Mouse (Mus musculus) liver, embryonic 11.5 days (tissue): ENCODE measurements around the gene Tspo2. TPM values are rescaled to one million over a fixed set of nuclear protein-coding genes. Genes with fewer than 3 reads are reported as not detected.

Experiments
- ATAC-seq: fragments of 200-750 bp; cut with Nextera tagmentation; replicated peaks from 2 replicates; pipeline ENCODE4 v1.8.0; 2017; ENCODE audit warnings: moderate number of reproducible peaks, mild to moderate bottlenecking, moderate TSS enrichment, moderate library complexity; ENCODE audit not compliant: low FRiP score
- DNase-seq: peaks from one replicate; pipeline ENCODE4 v3.0.0-alpha.2; 2017; ENCODE audit warnings: low spot score
- H3K27ac ChIP-seq: fragments of 300-500 bp; sonication (generic); 2 replicates; pipeline ENCODE4 v1.5.1; 2014; ENCODE audit warnings: mild to moderate bottlenecking, low read depth, low read length, control low read depth
- H3K27me3 ChIP-seq: fragments of 300-500 bp; sonication (generic); replicated peaks from 2 replicates; pipeline ENCODE4 v1.6.1; 2014; ENCODE audit warnings: low read length, mixed read lengths; ENCODE audit not compliant: control insufficient read depth, insufficient read depth
- H3K36me3 ChIP-seq: fragments of 300-500 bp; sonication (generic); 2 replicates; pipeline ENCODE4 v1.6.1; 2014; ENCODE audit warnings: mild to moderate bottlenecking, low read length, moderate library complexity, mixed read lengths; ENCODE audit not compliant: control insufficient read depth, insufficient read depth
- H3K4me1 ChIP-seq: fragments of 300-500 bp; sonication (generic); replicated peaks from 2 replicates; pipeline ENCODE4 v1.6.1; 2014; ENCODE audit warnings: low read length, mixed read lengths; ENCODE audit not compliant: control insufficient read depth, insufficient read depth
- H3K4me2 ChIP-seq: fragments of 300-500 bp; sonication (generic); 2 replicates; pipeline ENCODE4 v1.6.1; 2014; ENCODE audit warnings: mild to moderate bottlenecking, control low read depth, moderate library complexity
- H3K4me3 ChIP-seq: fragments of 300-500 bp; sonication (generic); 2 replicates; pipeline ENCODE4 v1.5.1; 2014; ENCODE audit warnings: low read depth, low read length, control low read depth
- H3K9ac ChIP-seq: fragments of 300-500 bp; sonication (generic); 2 replicates; pipeline ENCODE4 v1.6.1; 2014; ENCODE audit warnings: low read depth, low read length, control low read depth
- H3K9me3 ChIP-seq: fragments of 300-500 bp; sonication (generic); 2 replicates; pipeline ENCODE4 v1.6.1; 2016; ENCODE audit warnings: low read length, inconsistent platforms, mixed read lengths; ENCODE audit not compliant: control insufficient read depth
- WGBS: fragments of 180-500 bp; shearing (Covaris S2); extraction: QIAGEN DNeasy Blood & Tissue Kit; methylation state at CpG from one replicate; pipeline ENCODE4 v1.1.7; 2014; 5-methylcytosine and 5-hydroxymethylcytosine counted together
- polyA plus RNA-seq: library from polyadenylated mRNA; unstranded; fragments of >200 nt; fragmentation: Nextera tagmentation; extraction: Ambion mirVana; gene quantifications from 2 replicates; pipeline ENCODE4 v1.2.1, GENCODE M21; 2014

The Tspo2 gene
- 68.1 and 68.7 TPM in 2 replicates for polyA plus RNA-seq

GRCm38 (mm10) chr17:48451353-48451675 lies at the start of gene Tspo2:
Gene Tspo2, minus strand, starts transcription at chr17:48451522.
- ATAC-seq (peak; percentile 76), DNase-seq (no peak)
- Histone ChIP-seq H3K9ac (peak within 1 kb of the TSS; percentile 76), H3K36me3 (no peaks in the 10 kb centered on the region), H3K27ac (peak within 1 kb of the TSS; percentile 93), H3K27me3 (no peaks in the 10 kb centered on the region), H3K4me3 (peak within 1 kb of the TSS; percentile 57), H3K4me2 (peak within 1 kb of the TSS; percentile 61), H3K4me1 (peaks cover 36% of the 10 kb centered on the region), H3K9me3 (no peaks in the 10 kb centered on the region)
- 31% methylated on average over 7 of the region's 7 CpGs for WGBS

- Histone ChIP-seq H3K9me3 (no peaks in the 10 kb centered on the region), H3K4me1 (no peaks in the 10 kb centered on the region), H3K4me3 (no peak overlapping the region), H3K27ac (no peak overlapping the region), H3K4me2 (no peak overlapping the region), H3K9ac (no peak overlapping the region), H3K27me3 (no peaks in the 10 kb centered on the region), H3K36me3 (no peaks in the 10 kb centered on the region)
- 84% methylated on average over 7 of the region's 7 CpGs for WGBS
- ATAC-seq: no peak
- DNase-seq: no peak
These were observed 49.6 kb upstream of the Tspo2 start for GRCm38 (mm10) chr17:48500846-48501445.

DNA sequence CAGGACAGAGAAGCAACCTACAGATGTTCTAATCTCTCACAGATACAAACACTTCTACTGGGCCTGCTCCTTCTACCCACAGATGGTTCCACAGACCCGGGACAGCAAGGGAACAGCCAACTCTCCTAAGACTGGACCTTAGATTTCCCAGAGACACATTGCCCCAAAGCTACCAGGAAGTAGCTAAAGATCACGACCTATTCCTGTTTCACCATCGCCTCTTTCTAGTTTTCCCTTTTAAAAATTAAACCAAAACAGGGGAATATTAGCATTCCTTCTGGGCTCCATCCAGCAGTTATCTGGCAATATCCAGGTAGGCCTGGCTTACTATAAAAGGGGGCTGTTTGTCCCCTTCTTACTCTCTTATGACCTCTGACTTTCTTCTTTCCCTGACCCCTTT lies 46.7 kb upstream of the Tspo2 start:
- Histone ChIP-seq H3K9ac (no peak overlapping the region), H3K27ac (no peak overlapping the region), H3K4me1 (no peaks in the 10 kb centered on the region), H3K4me2 (no peak overlapping the region), H3K27me3 (no peaks in the 10 kb centered on the region), H3K36me3 (no peaks in the 10 kb centered on the region), H3K4me3 (no peak overlapping the region), H3K9me3 (no peaks in the 10 kb centered on the region)
- WGBS: 73% methylated on average over 3 of the region's 3 CpGs
- ATAC-seq (no peak), DNase-seq (no peak)

DNA sequence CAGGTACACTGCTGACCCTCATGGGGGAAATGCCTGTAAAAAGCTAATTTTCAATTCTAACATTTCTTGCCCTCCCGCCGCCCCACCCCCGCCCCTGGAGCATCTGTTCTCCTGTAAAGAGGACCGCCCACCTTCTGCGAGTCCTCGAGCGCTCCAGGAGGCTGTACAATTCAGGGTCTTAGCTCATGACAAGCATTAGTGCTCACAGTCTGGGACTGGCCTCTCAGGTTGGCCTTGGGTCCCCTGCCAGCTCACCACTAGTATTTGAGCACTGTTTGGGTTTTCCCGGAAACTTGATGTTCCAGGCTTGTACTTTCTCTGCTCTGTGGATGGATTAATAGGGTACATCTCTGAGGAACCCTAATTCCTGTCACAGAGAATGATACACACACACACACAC lies 42.7 kb upstream of the Tspo2 start:
- ATAC-seq (no peak), DNase-seq (no peak)
- Histone ChIP-seq H3K36me3 (no peaks in the 10 kb centered on the region), H3K27me3 (no peaks in the 10 kb centered on the region), H3K9me3 (no peaks in the 10 kb centered on the region), H3K4me3 (no peak overlapping the region), H3K4me2 (no peak overlapping the region), H3K27ac (no peak overlapping the region), H3K9ac (no peak overlapping the region), H3K4me1 (no peaks in the 10 kb centered on the region)
- 71% methylated on average over 8 of the region's 8 CpGs for WGBS

- H3K27me3 ChIP-seq: no peaks in the 10 kb centered on the region
- H3K9me3 ChIP-seq: no peaks in the 10 kb centered on the region
- H3K9ac ChIP-seq: no peak overlapping the region
- no peak overlapping the region for H3K4me2 ChIP-seq
- H3K4me1 ChIP-seq: no peaks in the 10 kb centered on the region
- DNase-seq: no peak
- H3K4me3 ChIP-seq: no peak overlapping the region
- no peaks in the 10 kb centered on the region for H3K36me3 ChIP-seq
- no peak for ATAC-seq
- 57% methylated on average over 7 of the region's 7 CpGs for WGBS
- no peak overlapping the region for H3K27ac ChIP-seq
These were observed 42.3 kb upstream of the Tspo2 start for GRCm38 (mm10) chr17:48493582-48493981.

- WGBS: 88% methylated on average over 8 of the region's 8 CpGs
- no peak overlapping the region for H3K4me2 ChIP-seq
- no peak for DNase-seq
These were observed 41.3 kb upstream of the Tspo2 start for GRCm38 (mm10) chr17:48492621-48493020.

GRCm38 (mm10) chr17:48489466-48489865 lies 38.1 kb upstream of the Tspo2 start:
- Histone ChIP-seq H3K27ac (no peak overlapping the region), H3K9me3 (no peaks in the 10 kb centered on the region), H3K36me3 (no peaks in the 10 kb centered on the region), H3K9ac (no peak overlapping the region), H3K27me3 (no peaks in the 10 kb centered on the region), H3K4me1 (no peaks in the 10 kb centered on the region), H3K4me2 (no peak overlapping the region), H3K4me3 (no peak overlapping the region)
- WGBS: 72% methylated on average over 3 of the region's 3 CpGs
- DNase-seq (no peak), ATAC-seq (no peak)

More at GRCm38 (mm10) chr17:48492621-48493020, 41.3 kb upstream of the Tspo2 start:
- Histone ChIP-seq H3K27me3 (no peaks in the 10 kb centered on the region), H3K36me3 (no peaks in the 10 kb centered on the region), H3K4me3 (no peak overlapping the region), H3K4me1 (no peaks in the 10 kb centered on the region), H3K27ac (no peak overlapping the region), H3K9me3 (no peaks in the 10 kb centered on the region), H3K9ac (no peak overlapping the region)
- no peak for ATAC-seq

DNA sequence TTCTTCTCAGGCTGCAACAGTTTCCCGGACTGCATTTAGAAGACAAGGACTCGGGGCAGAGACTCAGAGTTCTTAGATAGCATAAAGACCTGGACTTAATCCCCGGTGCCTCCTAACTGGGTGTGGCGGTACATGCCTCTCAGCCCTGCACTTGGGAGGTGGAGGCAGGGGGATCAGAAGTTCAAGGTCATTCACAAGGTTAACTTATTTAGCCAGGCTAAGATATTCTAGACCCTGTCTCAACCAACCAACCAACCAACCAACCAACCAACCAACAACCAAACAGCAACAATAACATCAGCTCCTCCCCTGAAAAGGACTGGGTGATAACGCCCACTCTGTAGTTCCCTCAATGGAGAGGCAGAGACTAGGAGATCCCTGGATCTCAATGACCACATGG lies 32.9 kb upstream of the Tspo2 start:
- no peak for ATAC-seq
- WGBS: 77% methylated on average over 5 of the region's 5 CpGs
- Histone ChIP-seq H3K4me3 (no peak overlapping the region), H3K4me1 (no peaks in the 10 kb centered on the region), H3K9ac (no peak overlapping the region), H3K4me2 (no peak overlapping the region), H3K27ac (no peak overlapping the region), H3K36me3 (no peaks in the 10 kb centered on the region), H3K9me3 (no peaks in the 10 kb centered on the region), H3K27me3 (no peaks in the 10 kb centered on the region; the same call in 1 of the 2 replicates)
- no peak for DNase-seq

- Histone ChIP-seq H3K4me2 (no peak overlapping the region), H3K27me3 (no peaks in the 10 kb centered on the region; the same call in 1 of the 2 replicates), H3K9me3 (no peaks in the 10 kb centered on the region), H3K9ac (no peak overlapping the region), H3K4me3 (no peak overlapping the region), H3K27ac (no peak overlapping the region), H3K4me1 (no peaks in the 10 kb centered on the region), H3K36me3 (no peaks in the 10 kb centered on the region)
- WGBS: 63% methylated on average over 5 of the region's 5 CpGs
- DNase-seq (no peak), ATAC-seq (no peak)
These were observed 32.4 kb upstream of the Tspo2 start for GRCm38 (mm10) chr17:48483764-48484163.
